Mouse (Mus musculus) retina, postnatal 7 days (tissue): ENCODE data around the gene Vmn1r227.

ENCODE experiments used
- DNase-seq: peaks from one replicate; pipeline ENCODE4 v3.0.0-alpha.2; 2012; ENCODE audit warnings: low read depth, low spot score

Gene Vmn1r227

GRCm38 (mm10) chr17:20729543-20729942 is at the start of gene Vmn1r227:
Gene Vmn1r227, plus strand, starts transcription at chr17:20729843.
- DNase-seq, result no peak

GRCm38 (mm10) chr17:20682543-20682942 is 47.1 kb upstream of the Vmn1r227 start, which contains the start of gene Vmn1r226:
Gene Vmn1r226, plus strand, starts transcription at chr17:20682843.
- DNase-seq, result no peak

GRCm38 (mm10) chr17:20786057-20786456 is 56.4 kb downstream of the Vmn1r227 start, which contains the start of gene Vmn1r228:
Gene Vmn1r228, minus strand, starts transcription at chr17:20786157.
- no peak for DNase-seq
